Mouse (Mus musculus): ENCODE data around the gene Crygs.
"Not testable (repeated sequence)": the region's sequence is repeated elsewhere in the genome, so short reads cannot be mapped to it uniquely, and the experiment has no call there.

Crygs gene

GRCm38 (mm10) chr16:22789908-22790367 lies 21.4 kb downstream of the Crygs start:
- no peak for DNase-seq (ENCODE audit: inconsistent ontology term)

- DNase-seq (ENCODE audit: inconsistent ontology term): peak; percentile 24
Measured at GRCm38 (mm10) chr16:22782686-22783085, 28.7 kb downstream of the Crygs start.

GRCm38 (mm10) chr16:22779228-22779835 lies 32.0 kb downstream of the Crygs start:
- DNase-seq (ENCODE audit: inconsistent ontology term): peak; percentile 51

GRCm38 (mm10) chr16:22778296-22778695 lies 33.1 kb downstream of the Crygs start:
- DNase-seq (ENCODE audit: inconsistent ontology term): not testable (repeated sequence)

GRCm38 (mm10) chr16:22775471-22775985 lies 35.8 kb downstream of the Crygs start:
- DNase-seq (ENCODE audit: inconsistent ontology term): no peak

- DNase-seq (ENCODE audit: inconsistent ontology term): no peak
Measured at GRCm38 (mm10) chr16:22768661-22769060, 42.7 kb downstream of the Crygs start.

GRCm38 (mm10) chr16:22767405-22767804 lies 44.0 kb downstream of the Crygs start:
- no peak for DNase-seq (ENCODE audit: inconsistent ontology term)

- no peak for DNase-seq (ENCODE audit: inconsistent ontology term)
Measured at GRCm38 (mm10) chr16:22766738-22767211, 44.6 kb downstream of the Crygs start.

GRCm38 (mm10) chr16:22765531-22765930 lies 45.8 kb downstream of the Crygs start:
- DNase-seq (ENCODE audit: inconsistent ontology term): no peak

Data from Muller cell, postnatal 12 days (primary cell).